Comparison of ENCODE assay signal across 14 mouse cellular contexts in genomic region chr4:135221632-135222407, GRCm38 (mm10). TPM values are rescaled to one million over a fixed set of nuclear protein-coding genes. Genes with fewer than 3 reads are reported as not detected.
DNase-seq lines count a peak whose midpoint lies in the region; ATAC-seq lines count a peak whose summit lies in the region.
"Had no signal": no experiment of that assay in that cellular context is flagged by ENCODE, and none has a peak within 500 bp of the region (broad histone marks: within the 10 kb centered on the region; RNA-seq: fewer than 3 reads in every experiment).

No protein-coding gene starts in this region.

- no peak overlapping the region for H3K4me3 ChIP-seq in heart, embryonic 15.5 days
- H3K4me3 ChIP-seq in limb, embryonic 13.5 days = no peak overlapping the region
- no peak overlapping the region for H3K4me3 ChIP-seq in hindbrain, embryonic 12.5 days
- H3K4me3 ChIP-seq: stomach, embryonic 15.5 days had no signal

- H3K27me3 ChIP-seq in heart, embryonic 15.5 days = no peaks in the 10 kb centered on the region
- no peaks in the 10 kb centered on the region for H3K27me3 ChIP-seq in limb, embryonic 13.5 days
- H3K27me3 ChIP-seq in hindbrain, embryonic 12.5 days = no peaks in the 10 kb centered on the region
- H3K27me3 ChIP-seq: stomach, embryonic 15.5 days had no signal

- peak overlapping the region; percentile 41 for H3K27ac ChIP-seq in heart, embryonic 15.5 days
- H3K27ac ChIP-seq in limb, embryonic 13.5 days = peak overlapping the region; percentile 83
- H3K27ac ChIP-seq in hindbrain, embryonic 12.5 days = no peak overlapping the region
- H3K27ac ChIP-seq: hindbrain, postnatal 0 days; stomach, embryonic 15.5 days had no signal

- intact Hi-C loops in heart, postnatal 10 days (cut with DNase I) = loop anchor here (2.0 kb wide), 1 partner anchor 49 kb away; no protein-coding TSS in a partner anchor

- H3K9ac ChIP-seq in heart, embryonic 15.5 days = no peak overlapping the region
- H3K9ac ChIP-seq in limb, embryonic 13.5 days = no peak overlapping the region
- no peak overlapping the region for H3K9ac ChIP-seq in hindbrain, embryonic 12.5 days
- H3K9ac ChIP-seq: stomach, embryonic 15.5 days had no signal

- H3K9me3 ChIP-seq in heart, embryonic 15.5 days (replicated peaks) = no peaks in the 10 kb centered on the region
- no peaks in the 10 kb centered on the region for H3K9me3 ChIP-seq in limb, embryonic 13.5 days
- H3K9me3 ChIP-seq in hindbrain, embryonic 12.5 days (replicated peaks) = no peaks in the 10 kb centered on the region
- H3K9me3 ChIP-seq: stomach, embryonic 15.5 days had no signal

- H3K4me2 ChIP-seq in heart, embryonic 15.5 days = no peak overlapping the region
- 0 out of 2 replicates have a peak overlapping the region, but pooled peaks have one; percentile 7 for H3K4me2 ChIP-seq in limb, embryonic 13.5 days (replicated peaks)
- no peak overlapping the region for H3K4me2 ChIP-seq in hindbrain, embryonic 12.5 days (replicated peaks)
- H3K4me2 ChIP-seq: stomach, embryonic 15.5 days had no signal

- WGBS in heart, embryonic 15.5 days = 63% methylated on average over 12 of the region's 12 CpGs
- WGBS in limb, embryonic 13.5 days = 61% methylated on average over 12 of the region's 12 CpGs
- WGBS in hindbrain, embryonic 12.5 days = 86% methylated on average over 12 of the region's 12 CpGs

- peaks cover 73% of the 10 kb centered on the region for H3K36me3 ChIP-seq in heart, embryonic 15.5 days
- H3K36me3 ChIP-seq in limb, embryonic 13.5 days = peaks cover 70% of the 10 kb centered on the region
- peaks cover 62% of the 10 kb centered on the region for H3K36me3 ChIP-seq in hindbrain, embryonic 12.5 days

- no peak for ATAC-seq in heart, embryonic 15.5 days (replicated peaks; ENCODE audit: insufficient number of reproducible peaks, insufficient read depth, low FRiP score, low read depth)
- ATAC-seq in limb, embryonic 13.5 days (ENCODE audit: low FRiP score, low read depth) = peak; percentile 78
- ATAC-seq in hindbrain, embryonic 12.5 days (ENCODE audit: low FRiP score) = no peak
- ATAC-seq: hindbrain, postnatal 0 days had no signal

- DNase-seq in heart, postnatal 10 days = no peak
- DNase-seq in brain, adult 2 months (ENCODE audit: low read depth, low spot score) = peak; percentile 78
- DNase-seq in lung, postnatal 25 days (ENCODE audit: low spot score) = peak; percentile 76
- no peak for DNase-seq in thymus, postnatal 14 days
- DNase-seq: adrenal gland, adult 2 months; cerebellum, postnatal 10 days; kidney, postnatal 14 days; liver; thymus, postnatal 4 days had no signal

- peaks cover 24% of the 10 kb centered on the region for H3K4me1 ChIP-seq in heart, embryonic 15.5 days (replicated peaks)
- H3K4me1 ChIP-seq in limb, embryonic 13.5 days = peaks cover 38% of the 10 kb centered on the region
- no peaks in the 10 kb centered on the region for H3K4me1 ChIP-seq in hindbrain, embryonic 12.5 days

RNA-seq across cellular contexts. Expression of gene Clic4, which starts 50.8 kb away (rescaled TPM):
- 252 and 254 TPM in 2 replicates for polyA plus RNA-seq in heart, embryonic 15.5 days (2015; fragmentation: Nextera tagmentation; extraction: Ambion mirVana)
- 100 to 1,000 TPM; 309 to 310 TPM for total RNA-seq in heart, postnatal 10 days (2021)
- 137 and 146 TPM in 2 replicates for polyA plus RNA-seq in limb, embryonic 13.5 days (2015; fragmentation: Nextera tagmentation; extraction: Ambion mirVana)
- 159 TPM in 2 replicates for polyA plus RNA-seq in hindbrain, embryonic 12.5 days (2016; fragmentation: Nextera tagmentation; extraction: Ambion mirVana)

Comparison
In these comparisons a context has a peak if more than half of its experiments do, and no peak if none do; other contexts are left out.
1. DNase-seq: peak in brain, adult 2 months (single experiment) and lung, postnatal 25 days (single experiment); none in heart, postnatal 10 days (0 of 2) and thymus, postnatal 14 days (single experiment).